Mouse (Mus musculus): ENCODE results near the gene Fam161a.

Gene Fam161a

GRCm38 (mm10) chr11:23052353-23052752 is 45.0 kb downstream of the Fam161a start:
- WGBS, result 69% methylated on average over 4 of the region's 4 CpGs

- WGBS, result 85% methylated on average over 6 of the region's 6 CpGs
Measured at GRCm38 (mm10) chr11:23063153-23063552, 55.8 kb downstream of the Fam161a start.

- 41% methylated on average over 3 of the region's 3 CpGs for WGBS
Measured at GRCm38 (mm10) chr11:23063857-23064256, 56.5 kb downstream of the Fam161a start.

GRCm38 (mm10) chr11:23064276-23064675 is 56.9 kb downstream of the Fam161a start:
- WGBS, result 39% methylated on average over 3 of the region's 3 CpGs

DNA sequence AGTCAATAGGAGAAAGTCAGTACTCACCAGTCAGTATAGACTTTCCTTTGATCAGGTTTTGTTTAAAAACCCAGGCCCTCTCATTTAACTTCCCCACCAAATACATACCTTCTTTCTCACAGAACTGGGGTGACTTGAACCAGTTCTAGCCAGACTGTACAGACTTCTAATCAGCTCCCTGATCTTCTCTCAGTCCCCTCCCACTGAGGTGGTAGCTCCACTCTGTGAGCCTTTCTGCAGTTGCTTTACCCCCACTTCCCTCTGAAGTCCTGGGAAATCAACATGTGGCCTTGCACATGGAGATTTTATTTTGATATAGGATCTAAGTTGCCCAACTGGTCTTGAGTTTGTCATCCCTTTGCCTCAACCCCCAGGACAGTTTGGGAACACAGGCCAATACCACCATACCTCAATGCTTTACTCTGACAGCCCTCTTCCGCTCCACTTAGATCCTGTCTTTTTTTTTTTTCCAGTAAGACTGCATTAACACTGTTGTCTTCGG is 57.9 kb downstream of the Fam161a start:
- WGBS, result 92% methylated on average over 2 of the region's 2 CpGs

- WGBS, result under 1% methylated on average over 49 of the region's 49 CpGs
Measured at GRCm38 (mm10) chr11:23067395-23068136, 60.2 kb downstream of the Fam161a start.

DNA sequence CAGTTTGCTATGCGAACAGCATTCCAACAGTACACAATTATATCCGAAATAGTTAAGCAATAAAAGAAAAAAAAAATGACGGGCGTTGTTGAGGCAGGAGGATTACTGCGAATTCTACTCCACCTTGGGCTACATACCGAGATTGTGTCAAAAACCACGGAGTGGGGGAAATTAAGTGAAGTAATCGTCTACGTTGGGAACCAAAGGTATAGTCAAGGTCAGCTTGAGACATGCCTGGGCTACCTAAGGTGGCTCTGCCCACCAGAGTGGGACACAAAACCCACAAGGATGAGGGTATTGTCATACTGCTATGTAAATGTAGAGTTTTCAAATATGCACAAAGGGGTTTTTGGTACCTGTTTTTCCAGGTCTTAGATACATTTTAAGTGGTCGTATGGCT is 60.9 kb downstream of the Fam161a start:
- 5% methylated on average over 10 of the region's 10 CpGs for WGBS

- 80% methylated on average over 9 of the region's 9 CpGs for WGBS
Measured at GRCm38 (mm10) chr11:23068986-23069385, 61.7 kb downstream of the Fam161a start.

DNA sequence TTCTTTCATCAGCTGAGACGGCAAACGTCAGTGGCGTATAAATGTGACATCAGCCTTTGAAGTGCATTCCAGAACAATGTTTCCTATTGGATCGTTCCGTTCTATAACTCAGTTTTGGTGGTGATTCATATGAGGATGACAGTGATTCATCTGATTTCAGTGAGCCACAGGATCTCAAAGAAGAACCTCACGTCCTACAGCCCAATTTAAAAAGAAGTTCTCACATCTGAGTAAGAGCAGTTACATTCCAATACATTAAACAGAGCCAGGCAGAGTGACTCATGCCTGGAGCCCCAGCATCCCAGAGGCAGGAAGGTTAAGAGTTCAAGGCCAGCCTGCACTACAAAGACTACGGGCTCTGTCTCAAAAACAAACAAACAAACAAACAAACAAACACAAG is 67.5 kb downstream of the Fam161a start:
- WGBS, result 49% methylated on average over 7 of the region's 7 CpGs

DNA sequence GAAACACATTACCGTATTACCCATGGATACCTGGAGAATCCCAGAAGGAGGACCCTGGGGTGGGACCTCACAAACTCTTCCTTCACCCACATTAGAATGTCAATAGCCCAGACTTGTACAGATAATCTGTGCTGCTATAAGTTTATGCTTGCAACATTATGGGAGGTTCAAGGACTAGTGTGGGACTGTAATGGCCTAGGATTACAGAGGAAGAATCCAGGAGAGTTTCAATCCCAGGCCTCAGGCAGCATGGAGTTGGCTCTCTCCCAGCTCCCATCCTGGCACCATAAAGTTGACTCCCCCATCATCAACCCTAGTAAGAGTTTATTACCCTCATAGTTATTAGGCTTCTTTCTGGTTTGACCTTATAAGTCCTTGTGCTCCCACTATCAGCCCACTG is 71.2 kb downstream of the Fam161a start:
- WGBS, result 100% methylated on average over 1 of the region's 1 CpGs
